Comparison of ENCODE assay signal across 17 mouse cellular contexts in genomic region chr8:126188741-126189285, GRCm38 (mm10).
A peak's percentile ranks its signal among the peaks of the same experiment; 100 is the strongest.
DNase-seq lines count a peak whose midpoint lies in the region; ATAC-seq and TF ChIP-seq lines count a peak whose summit lies in the region.
"Had no signal": no experiment of that assay in that cellular context is flagged by ENCODE, and none has a peak within 500 bp of the region (broad histone marks: within the 10 kb centered on the region; RNA-seq: fewer than 3 reads in every experiment).

No protein-coding gene starts in this region.

- no peaks in the 10 kb centered on the region for H3K27me3 ChIP-seq in kidney, postnatal 0 days (ENCODE audit: insufficient read depth, low read length)
- no peaks in the 10 kb centered on the region for H3K27me3 ChIP-seq in Patski
- H3K27me3 ChIP-seq in embryonic facial prominence, embryonic 10.5 days (replicated peaks; ENCODE audit: low read depth, poor library complexity, severe bottlenecking), result no peaks in the 10 kb centered on the region
- H3K27me3 ChIP-seq in liver, embryonic 12.5 days (replicated peaks), result no peaks in the 10 kb centered on the region
- H3K27me3 ChIP-seq: heart, embryonic 13.5 days; liver, embryonic 13.5 days had no signal

- H3K9me3 ChIP-seq in kidney, postnatal 0 days (replicated peaks; ENCODE audit: low read length), result no peaks in the 10 kb centered on the region
- peaks cover 12% of the 10 kb centered on the region; the same call in 1 of the 2 replicates for H3K9me3 ChIP-seq in embryonic facial prominence, embryonic 10.5 days
- H3K9me3 ChIP-seq in liver, embryonic 12.5 days (replicated peaks), result 0 out of 2 replicates have a peak, but pooled peaks cover 4% of the 10 kb centered on the region
- H3K9me3 ChIP-seq: liver, embryonic 13.5 days had no signal

- H3K4me3 ChIP-seq in kidney, postnatal 0 days (replicated peaks; ENCODE audit: low read depth, low read length), result no peak overlapping the region
- H3K4me3 ChIP-seq in embryonic facial prominence, embryonic 10.5 days, result no peak overlapping the region
- no peak overlapping the region for H3K4me3 ChIP-seq in liver, embryonic 12.5 days
- H3K4me3 ChIP-seq: heart, embryonic 13.5 days; liver, embryonic 13.5 days; midbrain, embryonic 10.5 days had no signal

- peak; percentile 50 for DNase-seq in kidney, postnatal 0 days (ENCODE audit: low spot score)
- DNase-seq in kidney, adult 9 months, result no peak
- peak; percentile 24 for DNase-seq in Patski (ENCODE audit: low read depth, low spot score)
- peak; percentile 52 for DNase-seq in embryonic facial prominence, embryonic 10.5 days (ENCODE audit: low spot score)
- DNase-seq in lung, postnatal 25 days (ENCODE audit: low spot score), result peak; percentile 25
- DNase-seq: adrenal gland, adult 2 months; cerebellum, postnatal 25 days; kidney, adult 8-10 months; layer of hippocampus, adult 9-11 months; left cerebral cortex, postnatal 4 days; liver, embryonic 13.5 days; thymus, adult 18-20 months had no signal

- no peak for ATAC-seq in kidney, postnatal 0 days (replicated peaks; ENCODE audit: low FRiP score, low read depth)
- peak; percentile 54 for ATAC-seq in Patski
- ATAC-seq in liver, embryonic 12.5 days, result no peak
- no peak for ATAC-seq in megakaryocyte, adult 5-6 weeks (ENCODE audit: poor library complexity, severe bottlenecking)
- ATAC-seq: hindbrain, embryonic 16.5 days had no signal

- 15% methylated on average over 5 of the region's 5 CpGs for WGBS in kidney, postnatal 0 days
- WGBS in embryonic facial prominence, embryonic 10.5 days, result 34% methylated on average over 5 of the region's 5 CpGs
- 70% methylated on average over 5 of the region's 5 CpGs for WGBS in liver, embryonic 12.5 days (ENCODE audit: insufficient replicate concordance)

- CTCF ChIA-PET in Patski (lab: Charles Lee), result interaction anchor here (1.3 kb wide), 1 partner anchor 14 kb away, joined by 3 read pairs; no protein-coding TSS in a partner anchor

- no peak overlapping the region for H3K4me2 ChIP-seq in kidney, postnatal 0 days (ENCODE audit: low read length)
- no peak overlapping the region for H3K4me2 ChIP-seq in liver, embryonic 12.5 days
- H3K4me2 ChIP-seq: heart, embryonic 13.5 days; liver, embryonic 13.5 days had no signal

- POLR2A ChIA-PET in Patski (lab: Charles Lee), result no interaction called here

- no peaks in the 10 kb centered on the region for H3K4me1 ChIP-seq in kidney, postnatal 0 days (replicated peaks; ENCODE audit: insufficient read depth, low read length)
- H3K4me1 ChIP-seq in embryonic facial prominence, embryonic 10.5 days, result peaks cover 14% of the 10 kb centered on the region
- H3K4me1 ChIP-seq in liver, embryonic 12.5 days, result no peaks in the 10 kb centered on the region
- H3K4me1 ChIP-seq: heart, embryonic 13.5 days; liver, embryonic 13.5 days had no signal

- TF ChIP-seq CTCF in kidney, postnatal 0 days (IDR thresholded peaks at IDR 0.05; ENCODE audit: low read depth), result no peak
- no peak for TF ChIP-seq CTCF in Patski (IDR thresholded peaks at IDR 0.05)

- no peak overlapping the region for H3K9ac ChIP-seq in kidney, postnatal 0 days (ENCODE audit: low read depth, low read length)
- no peak overlapping the region for H3K9ac ChIP-seq in liver, embryonic 12.5 days
- H3K9ac ChIP-seq: heart, embryonic 13.5 days; liver, embryonic 13.5 days had no signal

- H3K36me3 ChIP-seq in kidney, postnatal 0 days (ENCODE audit: insufficient read depth, low read length), result no peaks in the 10 kb centered on the region
- H3K36me3 ChIP-seq in embryonic facial prominence, embryonic 10.5 days (replicated peaks), result no peaks in the 10 kb centered on the region
- no peaks in the 10 kb centered on the region for H3K36me3 ChIP-seq in liver, embryonic 12.5 days
- H3K36me3 ChIP-seq: heart, embryonic 13.5 days; liver, embryonic 13.5 days; midbrain, embryonic 10.5 days had no signal

- H3K27ac ChIP-seq in kidney, postnatal 0 days, result no peak overlapping the region
- 0 out of 2 replicates have a peak overlapping the region, but pooled peaks have one; percentile 48 for H3K27ac ChIP-seq in embryonic facial prominence, embryonic 10.5 days (replicated peaks)
- no peak overlapping the region for H3K27ac ChIP-seq in liver, embryonic 12.5 days
- H3K27ac ChIP-seq: heart, embryonic 13.5 days; liver, embryonic 13.5 days; midbrain, embryonic 10.5 days had no signal

- in situ Hi-C loops in Patski (cut with MboI; ENCODE audit: low pct_unique_long_range_greater_than_20kb), result no loop called here
